ENCODE assay signal across 17 mouse cellular contexts in genomic region chr8:8468552-8468951, GRCm38 (mm10).
"Had no signal": no experiment of that assay in that cellular context is flagged by ENCODE, and none has a peak within 500 bp of the region (broad histone marks: within the 10 kb centered on the region; RNA-seq: fewer than 3 reads in every experiment).

No protein-coding gene starts in this region.

- H3K4me3 ChIP-seq: layer of hippocampus, adult 2 months; left cerebral cortex, adult 2 months; liver, embryonic 13.5 days; midbrain, embryonic 12.5 days; midbrain, embryonic 15.5 days; myocyte; stomach, embryonic 15.5 days had no signal

- H3K9me3 ChIP-seq: liver, embryonic 13.5 days; midbrain, embryonic 12.5 days; midbrain, embryonic 15.5 days; stomach, embryonic 15.5 days had no signal

- H3K4me1 ChIP-seq: liver, embryonic 13.5 days; stomach, embryonic 15.5 days had no signal

- H3K36me3 ChIP-seq: liver, embryonic 13.5 days; midbrain, embryonic 12.5 days; midbrain, embryonic 15.5 days; stomach, embryonic 15.5 days had no signal

- ATAC-seq: midbrain, embryonic 15.5 days had no signal

- DNase-seq: kidney, postnatal 25 days; layer of hippocampus, adult 9-11 months; liver, embryonic 13.5 days; lung, adult 2 months; lung, postnatal 14 days; lung, postnatal 4 days; retina, postnatal 1 day; right cerebral cortex, postnatal 25 days; spleen, adult 18-20 months; thymus, postnatal 25 days had no signal

- H3K27me3 ChIP-seq: liver, embryonic 13.5 days; midbrain, embryonic 15.5 days; stomach, embryonic 15.5 days had no signal

- H3K9ac ChIP-seq: liver, embryonic 13.5 days; midbrain, embryonic 12.5 days; midbrain, embryonic 15.5 days; stomach, embryonic 15.5 days had no signal

- H3K27ac ChIP-seq: kidney, postnatal 0 days; layer of hippocampus, adult 2 months; left cerebral cortex, adult 2 months; liver, embryonic 13.5 days; midbrain, embryonic 12.5 days; midbrain, embryonic 15.5 days; stomach, embryonic 15.5 days had no signal

- H3K4me2 ChIP-seq: liver, embryonic 13.5 days; midbrain, embryonic 12.5 days; midbrain, embryonic 15.5 days; stomach, embryonic 15.5 days had no signal
